Mouse (Mus musculus): ENCODE measurements at regions not wholly inside any gene's neighbourhood (a gene's known extent, or its start where the extent isn't known, plus 50 kb on each side); places are given as distances from the start of the nearest gene placed in this dataset.
A peak's percentile ranks its signal among the peaks of the same experiment; 100 is the strongest.
"Not testable (repeated sequence)": the region's sequence is repeated elsewhere in the genome, so short reads cannot be mapped to it uniquely, and the experiment has no call there.

DNA sequence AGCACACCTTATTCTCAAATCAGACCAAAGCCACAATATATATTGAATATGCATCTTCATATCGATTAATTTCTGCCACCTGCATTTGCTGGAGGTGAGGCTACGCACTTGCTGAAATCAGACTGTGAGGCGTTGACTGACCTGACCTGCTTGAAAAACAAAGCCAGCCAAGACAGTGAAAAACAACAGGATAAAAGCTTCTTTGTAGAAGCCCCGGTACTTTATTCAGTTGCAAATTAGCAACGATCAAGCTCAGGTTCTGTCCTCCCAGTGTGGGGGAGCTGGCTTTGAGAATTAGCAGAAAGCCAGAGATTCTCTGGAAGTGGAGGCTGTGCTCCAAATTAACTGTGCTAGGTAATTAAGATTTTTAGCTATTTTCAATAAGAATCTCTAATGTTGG is 100.6 kb downstream of the Vmn2r79 start:
- DNase-seq (ENCODE audit: low spot score in 2 of 2): no peak

DNA sequence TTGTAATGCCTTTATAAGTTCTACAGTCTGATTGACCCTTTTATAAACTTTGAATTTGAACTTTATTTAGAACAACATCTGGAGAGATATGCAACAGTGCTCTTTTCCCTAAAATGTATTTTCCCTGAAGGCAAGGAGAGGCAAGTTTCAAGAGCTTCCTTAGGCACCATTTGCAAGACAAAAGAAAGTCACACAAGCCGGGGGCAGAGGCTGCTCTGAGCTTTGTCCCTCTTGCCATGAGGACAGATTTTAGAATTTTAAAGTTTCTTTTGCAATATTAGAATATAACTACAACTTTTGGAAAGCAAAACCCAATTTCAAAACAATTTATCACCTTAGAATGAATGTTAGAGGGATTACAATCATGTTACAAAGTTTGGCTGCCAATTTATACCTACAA is 103.7 kb downstream of the Vmn2r79 start:
- not testable (repeated sequence) for DNase-seq (ENCODE audit: low spot score in 2 of 2)

DNA sequence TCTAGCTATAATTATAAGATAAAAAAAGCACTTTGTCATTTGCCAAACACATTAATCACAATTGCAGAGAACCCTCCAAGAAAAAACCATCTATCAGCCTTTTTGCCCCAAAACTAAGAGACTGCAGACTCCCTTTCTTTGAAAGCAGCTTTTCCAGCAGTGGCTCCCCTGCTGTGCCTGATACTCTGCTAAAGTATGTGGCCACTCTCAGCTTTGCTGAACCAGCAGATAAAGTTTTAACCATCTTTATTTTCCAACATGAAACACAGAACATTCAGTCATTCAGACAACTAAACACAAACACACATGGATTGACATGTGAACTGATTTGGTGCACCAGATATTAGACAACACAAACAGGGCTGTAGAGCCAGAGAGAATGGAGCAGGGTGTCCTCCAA is 104.5 kb downstream of the Vmn2r79 start:
- DNase-seq (ENCODE audit: low spot score in 2 of 2): not testable (repeated sequence)

DNA sequence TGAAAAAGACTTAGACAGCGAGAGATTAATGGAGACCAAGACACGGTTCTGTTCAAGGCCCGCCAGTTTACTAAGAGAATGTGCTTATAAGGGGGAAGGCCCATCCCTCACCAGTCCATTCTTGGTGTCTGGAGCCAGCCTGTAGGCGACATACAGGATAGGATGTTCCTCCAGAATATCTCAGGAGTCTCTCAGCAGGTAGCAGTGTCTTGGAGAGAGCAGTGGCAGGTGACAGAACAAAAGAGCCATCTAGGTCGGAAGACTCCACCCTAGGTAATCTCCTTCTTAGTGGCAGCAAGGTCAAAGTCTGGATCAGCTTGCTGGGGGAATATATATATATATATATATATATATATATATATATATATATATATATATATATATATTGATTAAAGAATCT is 105.4 kb downstream of the Vmn2r79 start:
- DNase-seq (ENCODE audit: low spot score in 2 of 2): not testable (repeated sequence)

DNA sequence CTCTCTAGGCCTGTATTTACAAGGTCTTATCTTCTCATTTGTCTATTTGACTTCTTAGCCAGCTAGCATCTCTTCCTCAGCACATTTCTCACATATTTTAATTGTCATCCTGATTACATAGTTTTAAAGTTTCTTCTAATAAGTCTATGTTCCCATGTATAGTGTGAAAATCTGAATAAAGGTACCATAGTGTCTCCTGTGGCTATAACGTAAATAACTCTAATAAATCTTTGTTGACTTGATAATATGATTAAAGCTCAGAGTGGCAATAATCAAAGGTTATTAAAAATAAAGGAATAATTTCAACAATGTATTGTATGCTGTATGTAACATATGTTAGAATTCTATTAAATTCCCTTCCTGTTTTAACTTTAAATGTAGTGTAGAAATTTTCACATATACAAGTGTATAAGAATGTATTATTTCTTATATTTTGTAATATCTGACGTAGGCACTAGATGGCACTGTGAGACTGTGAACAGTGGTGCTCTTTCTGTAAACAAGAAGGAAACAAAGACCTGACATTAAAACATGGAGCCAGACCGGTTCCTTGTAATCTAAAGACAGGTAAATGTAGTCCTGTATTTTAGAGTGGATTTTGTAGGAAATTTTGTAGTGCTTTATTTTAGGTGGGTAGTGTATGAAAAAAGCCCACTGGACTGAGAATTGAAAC is 114.5 kb downstream of the Vmn2r79 start:
- peak in 1 of 2 experiments; percentile 9 for DNase-seq (ENCODE audit: low spot score in 2 of 2)

- DNase-seq (ENCODE audit: low spot score in 2 of 2): peak; percentile 3 to 10
Observed at GRCm38 (mm10) chr7:87110985-87111372, 115.1 kb downstream of the Vmn2r79 start.

DNA sequence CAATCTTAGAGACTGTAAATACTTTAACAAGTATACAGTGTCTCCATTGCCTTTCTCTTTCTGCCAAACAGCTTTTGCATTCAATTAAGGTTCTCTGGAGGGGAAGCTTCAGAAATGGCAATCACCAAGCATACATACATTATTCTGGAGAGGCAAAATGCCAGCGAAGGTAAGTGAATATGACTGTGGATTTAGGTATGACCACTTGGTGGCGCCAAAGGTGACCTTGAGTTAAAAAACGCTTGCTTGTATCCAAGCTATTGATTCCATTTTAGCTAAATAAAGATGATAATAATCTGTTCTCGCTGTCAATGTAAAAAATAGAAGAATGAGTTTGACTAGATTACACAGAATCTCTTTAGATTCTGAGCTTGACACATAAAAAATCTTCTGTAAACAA is 117.7 kb downstream of the Vmn2r79 start:
- peak; percentile 71 to 73 for DNase-seq (ENCODE audit: low spot score in 2 of 2)

DNA sequence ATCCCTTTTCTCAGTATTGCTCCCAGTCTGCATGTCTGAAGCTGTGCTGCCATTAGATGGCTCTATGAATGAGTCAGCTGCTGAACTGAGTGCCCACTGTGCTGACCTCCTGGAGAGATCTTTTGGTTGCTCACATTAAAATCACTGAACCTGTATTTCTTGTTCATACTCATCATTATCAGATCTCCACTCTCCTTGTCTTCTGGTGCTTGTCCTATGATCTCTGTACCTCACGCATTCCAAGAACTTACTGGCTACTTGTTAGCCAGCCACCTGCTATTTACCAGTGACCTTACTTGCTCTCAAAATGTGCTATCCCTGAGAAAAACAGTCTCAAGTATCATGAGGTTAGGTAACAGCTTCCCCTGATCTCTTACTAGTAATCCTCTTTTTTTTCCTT is 123.4 kb upstream of the Nox4 start:
- no peak for DNase-seq (ENCODE audit: low spot score in 2 of 2)

GRCm38 (mm10) chr7:87145896-87146295 is 100.0 kb upstream of the Nox4 start:
- DNase-seq (ENCODE audit: low spot score in 2 of 2): no peak

GRCm38 (mm10) chr7:87147703-87148102 is 98.2 kb upstream of the Nox4 start:
- DNase-seq (ENCODE audit: low spot score in 2 of 2): no peak

DNA sequence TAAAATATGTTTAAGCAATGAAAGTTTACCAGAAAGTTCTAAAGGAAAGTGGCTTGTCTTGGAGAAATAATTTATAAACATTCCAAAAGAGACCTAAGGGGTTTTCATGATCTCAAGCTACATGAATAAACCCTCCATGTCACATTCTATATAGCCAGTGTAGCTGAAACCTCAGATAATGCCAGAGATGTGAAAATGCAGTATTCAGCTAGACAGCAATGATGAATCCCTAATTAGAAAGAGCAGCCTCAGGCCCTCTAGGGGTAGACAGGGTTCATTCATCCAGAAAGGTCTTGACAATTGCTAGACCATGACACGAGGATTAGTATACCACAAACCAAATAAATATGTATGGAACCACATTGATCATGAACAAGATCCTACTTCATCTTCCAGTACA is 97.2 kb upstream of the Nox4 start:
- no peak for DNase-seq (ENCODE audit: low spot score in 2 of 2)

GRCm38 (mm10) chr7:87150991-87151390 is 94.9 kb upstream of the Nox4 start:
- no peak for DNase-seq (ENCODE audit: low spot score in 2 of 2)

GRCm38 (mm10) chr7:87186443-87187153 is 59.3 kb upstream of the Nox4 start:
- DNase-seq (ENCODE audit: low spot score in 2 of 2): no peak

DNA sequence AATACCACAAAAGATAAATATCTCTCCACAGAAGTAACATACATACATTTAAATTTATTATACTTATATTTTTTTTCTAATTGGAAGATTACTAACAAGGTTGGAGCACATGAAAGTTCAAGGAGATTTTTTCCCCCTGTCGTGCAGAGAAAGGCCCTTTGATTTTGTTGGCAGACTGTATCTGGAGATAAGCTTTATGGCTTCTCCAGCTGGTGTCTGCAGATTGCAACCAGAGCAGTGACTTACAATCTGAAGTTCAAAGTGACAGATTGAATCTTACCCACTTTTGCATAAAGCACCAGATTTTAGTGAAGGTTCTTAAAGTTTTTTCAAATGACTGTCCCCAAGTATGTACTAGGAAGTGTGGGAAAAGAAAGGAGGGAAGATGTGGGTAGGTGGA is 50.2 kb upstream of the Nox4 start:
- DNase-seq (ENCODE audit: low spot score in 2 of 2): no peak
